Mouse (Mus musculus): ENCODE results near the gene Esyt1.

DNA sequence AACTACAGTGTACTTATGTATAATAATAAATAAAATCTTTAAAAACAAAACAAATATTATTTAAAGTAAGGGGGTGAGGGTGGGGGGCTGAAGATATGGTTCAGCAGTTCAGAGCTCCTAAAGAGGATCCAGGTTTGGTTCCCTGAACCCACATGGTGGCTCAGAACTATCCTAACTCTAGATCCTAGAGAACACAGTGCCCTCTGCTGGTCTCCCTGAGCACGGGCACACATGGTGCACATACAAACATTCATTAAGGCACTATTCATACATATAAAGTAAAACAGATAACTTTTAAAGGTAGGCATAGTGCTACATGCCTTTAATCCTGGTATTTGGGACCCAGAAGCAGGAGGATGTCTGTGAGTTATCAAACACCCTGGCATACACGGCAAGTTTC, 49.4 kb upstream of the Esyt1 start:
- TF ChIP-seq CTCF (IDR thresholded peaks at IDR 0.05; ENCODE audit: control insufficient read depth, insufficient read depth, insufficient read length) (no peak), MYOD1 (IDR thresholded peaks at IDR 0.05; ENCODE audit: control insufficient read depth, insufficient read length, low read depth) (no peak), USF1 (IDR thresholded peaks at IDR 0.05; ENCODE audit: low read depth) (no peak), CEBPB (IDR thresholded peaks at IDR 0.05; ENCODE audit: low read depth) (no peak), MAX (IDR thresholded peaks at IDR 0.05) (no peak)

Data from C2C12 (cell line).